Mouse (Mus musculus) heart, adult 8-10 months (tissue): ENCODE measurements around the gene Atg9b. TPM values are rescaled to one million over a fixed set of nuclear protein-coding genes. Genes with fewer than 3 reads are reported as not detected.

Experiments
- DNase-seq: peaks from one replicate; pipeline ENCODE4 v3.0.0; 2022; ENCODE audit warnings: low spot score
- total RNA-seq, 4 experiments: library from RNA; stranded (reverse); gene quantifications; 2 replicates each; pipeline ENCODE4 v1.2.4; 2022

Gene Atg9b
- total RNA-seq = 1 to 10 TPM in 2 of 4 experiments, under 1 TPM in 2; 0.73 to 1.7 (median 1.1) TPM

DNA sequence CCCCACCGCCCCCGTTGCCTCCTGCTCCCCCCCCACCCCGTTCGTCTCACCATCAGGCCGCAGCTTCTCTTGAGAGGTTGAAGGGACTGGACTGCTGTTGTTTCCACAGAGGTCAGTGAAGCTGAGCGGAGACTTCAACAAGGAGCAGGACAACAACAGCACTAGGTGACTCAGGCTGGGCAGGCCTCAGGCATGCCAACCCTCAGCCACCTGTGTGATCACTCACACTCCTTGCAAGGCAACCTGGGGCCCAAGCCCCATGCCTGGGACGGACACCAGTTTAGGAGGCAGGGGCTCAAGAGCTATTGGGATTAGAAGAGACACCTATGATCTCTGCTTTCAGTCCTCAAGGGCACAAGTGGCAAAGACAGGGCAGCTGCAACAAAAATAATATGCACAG, at the start of gene Atg9b:
TSS of gene Atg9b (minus strand) at position 280 of the 400 bp plus-strand sequence.
- DNase-seq = no peak

DNA sequence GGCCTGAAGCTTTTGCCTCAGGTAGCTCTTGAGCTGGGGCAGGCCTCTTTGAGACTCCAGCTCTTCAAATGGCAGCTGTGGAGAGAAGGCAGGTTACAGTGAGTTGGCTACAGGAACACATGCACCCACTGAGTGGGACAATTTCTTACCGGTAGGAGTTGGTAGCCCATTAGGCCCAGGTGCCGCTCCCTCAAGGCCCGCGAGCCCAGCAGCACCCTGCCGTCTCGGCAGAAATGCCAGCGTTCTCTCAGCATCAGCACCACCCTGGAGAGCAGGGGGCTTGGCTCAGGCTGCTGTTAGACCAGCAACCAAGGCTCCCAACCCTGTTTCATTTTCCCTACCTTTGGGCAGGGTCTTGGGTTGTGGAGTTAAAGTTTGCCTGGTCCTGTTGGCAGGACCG, 49.2 kb upstream of the Atg9b start:
- DNase-seq = no peak

- DNase-seq = no peak
Measured at GRCm38 (mm10) chr5:24433993-24434392, 42.0 kb upstream of the Atg9b start.

GRCm38 (mm10) chr5:24428596-24428995, 36.7 kb upstream of the Atg9b start:
- no peak for DNase-seq

DNA sequence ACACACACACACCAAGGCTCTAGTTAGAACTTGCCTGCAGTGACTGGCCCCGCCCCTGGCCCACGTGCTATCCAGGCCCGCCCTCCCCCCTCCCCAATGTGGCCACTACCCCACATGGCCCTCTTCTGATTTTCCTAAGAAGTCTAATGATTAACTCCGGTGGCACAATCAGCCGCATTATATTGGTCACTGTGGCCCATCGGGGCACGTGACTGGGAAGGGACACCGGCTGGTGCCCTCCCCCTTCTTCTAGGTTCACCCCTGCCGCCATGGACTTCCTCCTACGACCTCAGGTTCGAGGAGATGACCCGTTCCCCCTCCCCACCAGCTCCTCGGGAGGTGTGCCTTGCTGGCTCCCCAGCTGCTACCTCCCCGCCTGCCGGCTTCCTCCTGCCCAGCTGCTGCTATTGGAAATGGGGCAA, 36.0 kb upstream of the Atg9b start:
- no peak for DNase-seq

DNA sequence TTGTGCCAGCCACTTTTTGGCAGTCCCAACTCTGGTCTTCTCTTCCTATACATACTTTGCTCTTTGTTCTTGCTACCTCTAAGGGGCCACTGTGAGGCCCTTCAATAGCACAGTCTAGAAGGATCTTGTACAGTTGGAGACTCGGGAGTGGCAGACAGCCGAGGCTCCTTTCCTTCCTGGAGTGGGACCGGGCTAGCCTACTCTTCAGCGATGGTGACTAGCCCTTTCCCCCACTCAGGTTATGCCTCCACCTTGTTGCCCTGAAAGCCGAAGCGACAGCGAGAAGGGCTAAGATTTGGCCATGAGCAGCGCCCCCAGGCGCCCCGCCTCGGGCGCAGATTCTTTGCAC, 35.3 kb upstream of the Atg9b start:
- DNase-seq = no peak

GRCm38 (mm10) chr5:24426556-24427284, 34.8 kb upstream of the Atg9b start:
- no peak for DNase-seq

- no peak for DNase-seq
Measured at GRCm38 (mm10) chr5:24426037-24426432, 34.1 kb upstream of the Atg9b start.

GRCm38 (mm10) chr5:24425421-24426036, 33.6 kb upstream of the Atg9b start:
- peak; percentile 36 for DNase-seq

GRCm38 (mm10) chr5:24424861-24425411, 33.0 kb upstream of the Atg9b start:
- peak; percentile 76 for DNase-seq

GRCm38 (mm10) chr5:24424004-24424781, 32.2 kb upstream of the Atg9b start:
- peak; percentile 45 for DNase-seq

DNA sequence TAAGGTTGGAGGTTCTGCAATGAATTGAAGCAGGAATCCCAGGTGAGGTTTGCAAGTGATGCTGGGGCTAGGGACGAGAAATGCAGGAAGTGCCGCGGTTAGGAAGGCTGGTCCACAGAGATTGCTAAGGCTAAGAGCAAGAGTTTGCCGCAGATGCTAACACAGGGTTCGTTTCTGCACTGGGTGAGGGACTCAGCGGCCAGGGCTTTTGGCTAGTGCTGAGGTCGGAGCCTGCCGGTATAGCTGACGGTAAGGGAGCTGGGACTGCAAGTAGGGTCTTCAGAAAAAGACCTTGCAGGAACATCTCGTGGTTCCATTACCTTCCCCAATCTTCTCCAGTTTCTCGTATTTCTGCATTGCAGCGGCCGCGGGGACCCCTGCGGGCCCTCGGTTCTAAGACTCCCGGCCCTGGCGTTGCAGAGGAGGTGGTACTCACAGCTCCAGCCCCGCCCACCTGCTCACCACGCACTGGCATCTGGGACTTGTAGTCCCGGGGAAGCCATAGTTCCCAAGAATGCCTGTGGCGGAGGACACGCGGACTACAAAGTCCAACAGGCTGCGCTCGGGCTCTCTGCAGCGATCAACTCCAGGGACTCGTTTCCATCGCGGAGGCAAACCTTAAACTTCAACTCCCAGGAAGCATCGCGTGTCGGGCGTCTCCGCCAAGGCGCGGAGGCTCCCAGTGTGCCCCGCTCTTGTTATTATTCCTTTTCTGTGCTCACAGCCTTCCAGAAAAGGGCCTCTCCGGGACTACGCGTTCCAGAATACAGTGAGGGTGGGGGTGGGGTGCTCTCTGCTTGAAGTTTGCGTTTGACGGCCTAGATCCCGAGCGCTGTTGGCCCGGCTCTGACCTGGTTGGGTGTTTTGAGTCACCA, 31.4 kb upstream of the Atg9b start, which contains the start of the genes Cdk5 and Slc4a2:
TSS of gene Cdk5 (minus strand) at position 402 of the 875 bp plus-strand sequence.
TSS of gene Slc4a2 (plus strand) at position 709 of the 875 bp plus-strand sequence.
- peak; percentile 99 for DNase-seq

- no peak for DNase-seq
Measured at GRCm38 (mm10) chr5:24420381-24420780, 28.4 kb upstream of the Atg9b start.

GRCm38 (mm10) chr5:24417587-24417986, 25.6 kb upstream of the Atg9b start:
- no peak for DNase-seq

DNA sequence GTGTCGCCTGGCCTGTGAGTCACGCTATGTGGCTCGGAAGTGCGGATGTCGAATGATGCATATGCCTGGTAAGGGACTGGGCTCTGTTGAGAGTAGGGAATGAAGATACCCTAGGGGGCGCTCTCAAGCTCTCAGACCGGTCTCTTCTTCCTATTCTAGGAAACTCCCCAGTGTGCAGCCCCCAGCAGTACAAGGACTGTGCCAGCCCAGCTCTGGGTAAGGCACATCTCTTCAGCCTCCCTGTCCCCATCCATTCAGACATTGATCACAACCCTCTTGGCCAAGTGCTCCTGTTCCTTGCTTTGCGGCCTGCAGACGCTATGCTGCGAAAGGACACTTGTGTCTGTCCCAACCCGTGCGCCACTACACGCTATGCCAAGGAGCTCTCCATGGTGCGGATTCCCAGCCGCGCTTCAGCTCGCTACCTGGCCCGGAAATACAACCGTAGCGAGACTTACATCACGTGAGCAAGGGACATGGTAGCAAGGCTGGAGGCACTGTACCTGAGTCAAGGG, 24.3 kb upstream of the Atg9b start:
- peak; percentile 68 for DNase-seq

- DNase-seq = no peak
Measured at GRCm38 (mm10) chr5:24413938-24414337, 22.0 kb upstream of the Atg9b start.

DNA sequence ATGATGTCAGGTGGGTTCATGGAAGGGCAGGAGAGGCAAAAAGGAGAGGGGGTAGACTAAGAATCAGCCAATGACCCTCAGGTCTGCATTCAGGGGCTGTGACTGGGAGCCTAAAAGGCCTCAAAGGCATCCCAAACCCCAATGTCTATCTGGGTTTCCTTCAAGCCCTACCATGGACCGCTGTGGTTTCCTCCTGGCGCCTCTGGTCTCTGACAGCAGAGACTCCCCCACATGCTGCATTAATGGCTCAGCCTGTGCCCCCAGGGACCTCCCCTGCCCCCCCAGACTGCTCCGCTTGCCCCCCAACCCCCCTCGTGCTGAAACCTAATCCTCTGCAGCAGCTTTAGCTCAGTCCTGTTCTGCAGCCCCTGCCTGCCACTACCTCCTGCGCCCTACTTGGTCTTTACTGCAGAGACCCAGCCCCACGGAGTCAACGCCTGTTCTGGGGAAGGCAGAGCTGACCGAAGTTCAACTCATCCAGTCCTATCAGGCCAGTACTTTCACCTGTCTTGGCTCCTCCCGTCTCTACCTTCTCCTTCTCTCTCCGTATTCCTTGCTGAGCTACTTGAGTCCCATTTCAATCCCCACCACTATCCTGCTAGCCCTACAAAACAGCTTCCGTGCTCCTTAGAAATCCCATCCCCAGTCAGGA, 21.2 kb upstream of the Atg9b start, which contains the start of gene Asic3:
TSS of gene Asic3 (plus strand) at position 351 of the 652 bp plus-strand sequence.
- no peak for DNase-seq

- no peak for DNase-seq
Measured at GRCm38 (mm10) chr5:24412063-24412462, 20.1 kb upstream of the Atg9b start.

DNA sequence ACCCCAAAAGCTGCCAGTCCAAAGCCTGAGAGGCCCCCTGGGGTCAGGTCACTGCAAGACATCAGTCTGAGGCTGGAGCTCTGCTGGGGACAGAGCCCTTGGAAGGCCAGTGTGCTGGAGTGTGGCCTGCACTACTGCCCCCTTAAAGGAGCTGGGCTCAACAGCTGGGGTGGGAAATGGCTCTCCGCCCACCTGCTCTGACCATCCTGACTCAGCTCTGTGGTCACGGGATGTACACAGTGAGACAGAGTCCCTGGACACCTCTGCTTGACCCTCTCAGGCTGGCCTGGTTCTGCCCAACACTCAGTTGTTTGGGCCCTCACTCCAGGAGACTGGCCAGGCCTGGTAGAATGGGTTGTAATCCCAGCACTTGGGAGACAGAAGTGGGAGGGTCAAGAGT, 17.5 kb upstream of the Atg9b start:
- DNase-seq = no peak

GRCm38 (mm10) chr5:24408651-24409050, 16.7 kb upstream of the Atg9b start:
- no peak for DNase-seq
